Mouse (Mus musculus): ENCODE measurements around the gene Fnip1. TPM values are rescaled to one million over a fixed set of nuclear protein-coding genes. Genes with fewer than 3 reads are reported as not detected.

Gene Fnip1
- polyA plus RNA-seq, 1 experiment from 2014 or later: 12.4 TPM

DNA sequence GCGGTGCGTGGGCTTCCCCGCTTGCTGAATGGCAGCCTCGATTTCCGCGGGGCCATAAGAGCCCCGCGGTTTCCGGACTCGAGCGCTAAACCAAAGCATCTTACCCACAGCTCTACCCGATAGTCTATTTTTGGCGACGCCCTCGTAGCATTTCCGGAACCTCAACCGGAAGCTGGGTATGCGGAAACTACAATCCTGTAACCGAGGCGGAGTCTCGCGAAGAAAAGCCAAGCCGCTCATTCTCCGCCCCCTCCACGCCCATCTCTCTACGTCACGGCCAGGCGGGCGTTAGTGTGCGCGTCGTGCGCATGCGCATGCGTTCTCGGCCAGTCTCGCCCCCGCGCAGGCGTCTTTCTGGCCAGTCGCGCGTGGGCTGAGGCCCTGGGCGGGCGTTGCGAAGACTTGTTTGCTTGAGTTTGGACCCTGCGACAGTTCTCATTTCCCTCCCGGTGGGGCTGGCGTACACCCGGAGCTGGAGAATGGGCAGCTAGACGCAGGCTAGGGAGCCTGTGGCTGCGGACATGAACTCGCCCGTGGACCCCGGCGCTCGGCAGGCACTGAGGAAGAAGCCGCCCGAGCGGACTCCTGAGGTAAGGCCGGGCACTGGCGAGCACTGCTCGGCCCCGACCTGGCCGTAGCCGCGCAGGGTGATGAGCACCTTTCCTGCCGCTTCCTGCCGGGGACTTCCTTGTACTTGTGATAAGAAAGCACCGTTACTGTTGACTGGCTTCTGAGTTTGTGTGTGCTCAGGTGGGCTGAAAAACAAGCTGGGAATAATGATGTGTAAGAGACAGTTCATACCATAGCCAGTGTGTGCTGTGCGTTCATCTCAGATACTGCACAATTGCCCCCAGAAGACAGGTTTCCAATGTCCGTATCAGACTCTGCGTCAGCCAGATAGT is 84.8 kb downstream of the Fnip1 start, which contains the start of gene Rapgef6:
Rapgef6 (plus strand) TSS at position 319 of the 902 bp plus-strand sequence.
- H3K27ac ChIP-seq (ENCODE audit: low read depth): peak within 1 kb of the TSS; percentile 95
- H3K36me3 ChIP-seq (ENCODE audit: control insufficient read depth, insufficient read depth, low read length): no peaks in the 10 kb centered on the region
- H3K4me3 ChIP-seq (ENCODE audit: low read depth, low read length): peak within 1 kb of the TSS; percentile 63
- peak within 1 kb of the TSS; percentile 88 for H3K4me2 ChIP-seq (ENCODE audit: low read length)
- H3K27me3 ChIP-seq (replicated peaks; ENCODE audit: control insufficient read depth, insufficient read depth, low read length): no peaks in the 10 kb centered on the region
- DNase-seq (ENCODE audit: low spot score): peak; percentile 100
- H3K9me3 ChIP-seq (ENCODE audit: control insufficient read depth, low read length): no peaks in the 10 kb centered on the region
- peak; percentile 96 for ATAC-seq (replicated peaks; ENCODE audit: low FRiP score, low TSS enrichment, low read depth)
- H3K4me1 ChIP-seq (replicated peaks; ENCODE audit: control insufficient read depth, insufficient read depth, low read length): peaks cover 18% of the 10 kb centered on the region; the same call in 1 of the 2 replicates
- under 1% methylated on average over 73 of the region's 73 CpGs for WGBS
- peak within 1 kb of the TSS; percentile 76 for H3K9ac ChIP-seq (ENCODE audit: low read length)

DNA sequence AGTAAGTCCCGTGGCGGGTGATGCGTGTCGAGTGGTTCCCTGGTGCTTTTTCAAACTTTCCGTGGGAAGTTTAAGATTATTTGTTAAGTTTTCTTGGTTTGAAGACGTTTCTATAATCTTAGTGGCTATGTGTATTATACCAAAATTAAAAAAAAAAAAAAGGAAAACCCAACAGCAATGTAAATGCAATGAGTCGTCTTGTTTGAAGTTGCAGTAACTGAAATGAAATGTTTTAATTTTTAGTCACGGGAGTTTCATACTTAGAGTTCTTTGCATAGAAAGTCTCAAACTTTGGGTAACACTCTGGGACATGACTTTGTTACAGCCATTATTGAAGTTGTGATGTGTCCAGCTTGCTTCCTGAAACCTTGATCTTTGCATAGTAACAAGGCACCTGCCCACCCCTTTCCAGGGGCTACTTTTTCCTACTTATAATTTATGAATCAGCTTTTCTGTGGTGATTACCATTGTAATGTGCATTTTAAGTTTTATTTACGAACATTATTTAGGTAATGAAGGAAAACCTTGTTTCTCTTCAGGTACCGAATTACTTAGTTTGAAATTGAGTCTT is 85.5 kb downstream of the Fnip1 start:
- H3K36me3 ChIP-seq (ENCODE audit: control insufficient read depth, insufficient read depth, low read length): no peaks in the 10 kb centered on the region
- 16% methylated on average over 10 of the region's 10 CpGs for WGBS
- peak overlapping the region; percentile 63 for H3K4me3 ChIP-seq (ENCODE audit: low read depth, low read length)
- H3K27ac ChIP-seq (ENCODE audit: low read depth): peak overlapping the region; percentile 95
- H3K4me2 ChIP-seq (ENCODE audit: low read length): peak overlapping the region; percentile 61
- H3K9ac ChIP-seq (ENCODE audit: low read length): peak overlapping the region; percentile 76
- no peak for ATAC-seq (replicated peaks; ENCODE audit: low FRiP score, low TSS enrichment, low read depth)
- DNase-seq (ENCODE audit: low spot score): no peak
- no peaks in the 10 kb centered on the region for H3K9me3 ChIP-seq (ENCODE audit: control insufficient read depth, low read length)
- H3K4me1 ChIP-seq (replicated peaks; ENCODE audit: control insufficient read depth, insufficient read depth, low read length): peaks cover 18% of the 10 kb centered on the region; the same call in 1 of the 2 replicates
- H3K27me3 ChIP-seq (replicated peaks; ENCODE audit: control insufficient read depth, insufficient read depth, low read length): no peaks in the 10 kb centered on the region

DNA sequence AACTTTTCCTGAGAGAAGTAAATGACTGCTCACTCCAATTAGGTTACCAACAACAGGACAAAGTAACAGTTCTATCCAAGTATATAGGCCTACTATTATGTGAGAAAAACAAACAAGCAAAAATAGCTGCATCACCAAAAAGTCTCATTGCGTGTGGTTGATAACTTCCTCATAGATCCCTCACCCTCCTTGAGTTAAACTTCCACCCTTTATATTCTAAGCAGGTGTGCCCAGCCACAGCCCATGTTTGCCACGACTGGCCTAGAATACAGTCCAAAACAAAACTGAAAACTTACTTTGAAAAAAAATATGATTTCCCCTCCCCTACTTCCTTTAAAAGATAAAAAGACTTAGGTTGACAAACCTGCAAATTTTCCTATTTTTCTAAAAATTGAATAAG is 90.0 kb downstream of the Fnip1 start:
- H3K36me3 ChIP-seq (ENCODE audit: control insufficient read depth, insufficient read depth, low read length): no peaks in the 10 kb centered on the region
- H3K27ac ChIP-seq (ENCODE audit: low read depth): no peak overlapping the region
- H3K9ac ChIP-seq (ENCODE audit: low read length): no peak overlapping the region
- H3K9me3 ChIP-seq (ENCODE audit: control insufficient read depth, low read length): no peaks in the 10 kb centered on the region
- no peak overlapping the region for H3K4me2 ChIP-seq (ENCODE audit: low read length)
- WGBS: 80% methylated on average over 2 of the region's 2 CpGs
- no peak overlapping the region for H3K4me3 ChIP-seq (ENCODE audit: low read depth, low read length)
- DNase-seq (ENCODE audit: low spot score) (no peak), ATAC-seq (replicated peaks; ENCODE audit: low FRiP score, low TSS enrichment, low read depth) (no peak)
- H3K27me3 ChIP-seq (replicated peaks; ENCODE audit: control insufficient read depth, insufficient read depth, low read length): no peaks in the 10 kb centered on the region
- peaks cover 12% of the 10 kb centered on the region for H3K4me1 ChIP-seq (replicated peaks; ENCODE audit: control insufficient read depth, insufficient read depth, low read length)

DNA sequence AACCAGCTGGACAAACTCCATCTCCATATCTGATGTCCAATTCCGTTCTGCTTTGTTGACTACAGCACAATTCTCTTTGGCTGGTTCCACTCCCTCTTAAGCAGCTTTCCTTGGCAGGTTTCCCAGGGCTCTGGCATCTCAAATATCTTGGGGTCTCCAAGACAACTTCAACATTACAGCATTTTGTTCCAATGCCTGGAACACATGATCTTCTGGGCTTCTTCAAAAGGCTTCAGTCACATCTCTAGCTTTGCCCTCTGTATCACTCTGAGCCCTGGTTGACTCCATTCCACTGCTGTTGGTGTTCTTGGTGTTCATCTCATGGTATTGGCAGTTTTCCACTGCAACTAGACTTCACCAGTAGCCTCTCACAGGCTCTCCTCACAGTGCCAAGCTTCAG is 92.4 kb downstream of the Fnip1 start:
- Histone ChIP-seq H3K27me3 (replicated peaks; ENCODE audit: control insufficient read depth, insufficient read depth, low read length) (no peaks in the 10 kb centered on the region), H3K9ac (ENCODE audit: low read length) (no peak overlapping the region), H3K4me2 (ENCODE audit: low read length) (no peak overlapping the region), H3K36me3 (ENCODE audit: control insufficient read depth, insufficient read depth, low read length) (no peaks in the 10 kb centered on the region), H3K4me3 (ENCODE audit: low read depth, low read length) (no peak overlapping the region), H3K27ac (ENCODE audit: low read depth) (no peak overlapping the region), H3K4me1 (replicated peaks; ENCODE audit: control insufficient read depth, insufficient read depth, low read length) (no peaks in the 10 kb centered on the region; the same call in 1 of the 2 replicates), H3K9me3 (ENCODE audit: control insufficient read depth, low read length) (no peaks in the 10 kb centered on the region)
- 44% methylated on average over 1 of the region's 1 CpGs for WGBS
- DNase-seq (ENCODE audit: low spot score) (no peak), ATAC-seq (replicated peaks; ENCODE audit: low FRiP score, low TSS enrichment, low read depth) (no peak)

DNA sequence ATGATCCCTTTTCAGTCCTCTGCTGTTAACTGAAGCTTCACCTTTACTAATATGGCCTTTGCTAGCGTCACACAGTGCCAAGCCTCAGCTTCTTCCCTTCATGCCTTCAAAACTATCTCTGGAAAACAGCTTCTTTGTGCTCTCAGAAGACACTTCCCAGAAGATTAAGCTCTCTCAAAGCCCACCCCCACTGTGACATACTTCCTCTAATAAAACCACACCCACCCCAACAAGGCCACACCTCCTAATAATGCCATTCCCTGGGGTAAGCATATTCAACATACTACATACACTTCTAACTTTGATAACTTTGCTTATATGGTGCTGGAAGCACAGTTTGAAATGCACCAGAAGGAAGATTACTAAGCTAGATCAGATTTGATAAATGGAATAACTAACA is 92.9 kb downstream of the Fnip1 start:
- DNase-seq (ENCODE audit: low spot score) (no peak), ATAC-seq (replicated peaks; ENCODE audit: low FRiP score, low TSS enrichment, low read depth) (no peak)
- Histone ChIP-seq H3K4me1 (replicated peaks; ENCODE audit: control insufficient read depth, insufficient read depth, low read length) (no peaks in the 10 kb centered on the region; the same call in 1 of the 2 replicates), H3K27me3 (replicated peaks; ENCODE audit: control insufficient read depth, insufficient read depth, low read length) (no peaks in the 10 kb centered on the region), H3K4me2 (ENCODE audit: low read length) (no peak overlapping the region), H3K36me3 (ENCODE audit: control insufficient read depth, insufficient read depth, low read length) (no peaks in the 10 kb centered on the region), H3K9ac (ENCODE audit: low read length) (no peak overlapping the region), H3K4me3 (ENCODE audit: low read depth, low read length) (no peak overlapping the region), H3K27ac (ENCODE audit: low read depth) (no peak overlapping the region), H3K9me3 (ENCODE audit: control insufficient read depth, low read length) (no peaks in the 10 kb centered on the region)
- 88% methylated on average over 1 of the region's 1 CpGs for WGBS

DNA sequence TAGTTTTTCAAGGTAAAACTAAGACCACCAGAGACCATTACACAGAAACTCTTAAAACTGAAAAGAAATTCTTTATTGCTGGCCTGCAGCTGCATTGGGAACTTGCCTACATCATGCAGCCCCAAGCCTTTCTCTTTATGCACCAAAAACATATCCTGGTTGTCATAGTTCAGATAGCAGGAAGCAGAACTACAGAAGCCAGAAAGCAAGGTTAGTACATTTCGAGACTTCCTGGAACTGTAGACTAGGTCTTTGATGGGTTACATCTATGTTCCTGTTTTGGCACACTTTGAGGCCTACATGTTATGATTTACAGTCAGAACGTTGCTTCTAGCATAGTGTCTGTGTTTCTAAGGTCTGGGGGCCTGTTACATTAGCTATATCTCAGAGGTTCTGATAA is 95.8 kb downstream of the Fnip1 start:
- H3K27ac ChIP-seq (ENCODE audit: low read depth): no peak overlapping the region
- no peak overlapping the region for H3K4me3 ChIP-seq (ENCODE audit: low read depth, low read length)
- no peaks in the 10 kb centered on the region for H3K9me3 ChIP-seq (ENCODE audit: control insufficient read depth, low read length)
- no peak for ATAC-seq (replicated peaks; ENCODE audit: low FRiP score, low TSS enrichment, low read depth)
- 65% methylated on average over 2 of the region's 2 CpGs for WGBS
- no peak overlapping the region for H3K4me2 ChIP-seq (ENCODE audit: low read length)
- no peaks in the 10 kb centered on the region for H3K27me3 ChIP-seq (replicated peaks; ENCODE audit: control insufficient read depth, insufficient read depth, low read length)
- H3K36me3 ChIP-seq (ENCODE audit: control insufficient read depth, insufficient read depth, low read length): no peaks in the 10 kb centered on the region
- DNase-seq (ENCODE audit: low spot score): no peak
- no peaks in the 10 kb centered on the region; the same call in 1 of the 2 replicates for H3K4me1 ChIP-seq (replicated peaks; ENCODE audit: control insufficient read depth, insufficient read depth, low read length)
- H3K9ac ChIP-seq (ENCODE audit: low read length): no peak overlapping the region

DNA sequence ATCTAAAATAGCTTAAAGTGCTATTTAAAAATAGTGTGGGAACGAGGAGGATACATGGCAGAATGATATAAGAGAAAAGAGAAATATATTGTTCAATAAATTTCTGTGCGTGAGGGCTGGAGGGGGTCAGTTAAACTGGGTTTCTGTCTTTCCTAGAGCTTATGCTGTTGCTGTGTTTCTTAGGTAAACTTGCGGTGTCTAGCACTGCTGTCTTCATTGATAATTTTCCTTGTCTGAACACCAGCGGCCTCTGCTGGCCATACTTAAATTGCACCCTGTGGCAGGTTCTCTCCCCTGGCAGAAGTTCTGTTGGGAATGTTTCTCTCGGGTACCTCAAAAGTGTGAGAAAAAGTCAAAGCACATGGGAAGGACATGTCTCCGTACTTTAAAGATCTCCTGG is 96.9 kb downstream of the Fnip1 start:
- Histone ChIP-seq H3K4me1 (replicated peaks; ENCODE audit: control insufficient read depth, insufficient read depth, low read length) (no peaks in the 10 kb centered on the region; the same call in 1 of the 2 replicates), H3K4me3 (ENCODE audit: low read depth, low read length) (no peak overlapping the region), H3K4me2 (ENCODE audit: low read length) (no peak overlapping the region), H3K9ac (ENCODE audit: low read length) (no peak overlapping the region), H3K27ac (ENCODE audit: low read depth) (no peak overlapping the region), H3K9me3 (ENCODE audit: control insufficient read depth, low read length) (no peaks in the 10 kb centered on the region), H3K36me3 (ENCODE audit: control insufficient read depth, insufficient read depth, low read length) (no peaks in the 10 kb centered on the region), H3K27me3 (replicated peaks; ENCODE audit: control insufficient read depth, insufficient read depth, low read length) (no peaks in the 10 kb centered on the region)
- DNase-seq (ENCODE audit: low spot score): peak; percentile 89
- ATAC-seq (replicated peaks; ENCODE audit: low FRiP score, low TSS enrichment, low read depth): no peak
- 58% methylated on average over 6 of the region's 6 CpGs for WGBS

DNA sequence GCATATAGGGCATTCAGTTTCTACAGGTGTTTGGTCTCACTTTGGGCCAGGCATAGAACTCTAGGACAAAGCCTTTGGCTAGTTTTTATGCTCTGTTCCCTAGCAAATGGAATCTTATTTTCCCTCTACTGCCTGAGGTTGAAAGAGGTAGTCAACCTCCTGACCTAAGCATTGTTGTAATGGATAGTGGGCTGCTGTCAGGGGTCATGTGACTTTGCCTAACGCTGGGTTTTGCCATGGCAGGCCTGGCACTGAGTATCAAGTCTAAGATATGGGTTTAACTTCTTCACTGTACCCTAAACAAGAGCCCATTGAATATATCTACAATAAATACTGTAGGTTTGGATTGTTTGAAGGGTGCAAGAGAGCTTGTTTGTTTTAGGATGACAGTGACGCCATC is 101.0 kb downstream of the Fnip1 start:
- ATAC-seq (replicated peaks; ENCODE audit: low FRiP score, low TSS enrichment, low read depth): no peak
- H3K27me3 ChIP-seq (replicated peaks; ENCODE audit: control insufficient read depth, insufficient read depth, low read length): no peaks in the 10 kb centered on the region
- no peak overlapping the region for H3K4me3 ChIP-seq (ENCODE audit: low read depth, low read length)
- H3K4me1 ChIP-seq (replicated peaks; ENCODE audit: control insufficient read depth, insufficient read depth, low read length): no peaks in the 10 kb centered on the region
- DNase-seq (ENCODE audit: low spot score): no peak
- WGBS: 59% methylated on average over 2 of the region's 2 CpGs
- no peak overlapping the region for H3K4me2 ChIP-seq (ENCODE audit: low read length)
- no peak overlapping the region for H3K9ac ChIP-seq (ENCODE audit: low read length)
- no peaks in the 10 kb centered on the region for H3K36me3 ChIP-seq (ENCODE audit: control insufficient read depth, insufficient read depth, low read length)
- H3K9me3 ChIP-seq (ENCODE audit: control insufficient read depth, low read length): no peaks in the 10 kb centered on the region
- no peak overlapping the region for H3K27ac ChIP-seq (ENCODE audit: low read depth)

Data from intestine, embryonic 14.5 days (tissue).